Mouse (Mus musculus): ENCODE results near the gene Polg2. TPM values are rescaled to one million over a fixed set of nuclear protein-coding genes. Genes with fewer than 3 reads are reported as not detected.
"Not testable (repeated sequence)": the region's sequence is repeated elsewhere in the genome, so short reads cannot be mapped to it uniquely, and the experiment has no call there.

The Polg2 gene
- polyA plus RNA-seq, 1 experiment from 2014 or later: 9.3 TPM

DNA sequence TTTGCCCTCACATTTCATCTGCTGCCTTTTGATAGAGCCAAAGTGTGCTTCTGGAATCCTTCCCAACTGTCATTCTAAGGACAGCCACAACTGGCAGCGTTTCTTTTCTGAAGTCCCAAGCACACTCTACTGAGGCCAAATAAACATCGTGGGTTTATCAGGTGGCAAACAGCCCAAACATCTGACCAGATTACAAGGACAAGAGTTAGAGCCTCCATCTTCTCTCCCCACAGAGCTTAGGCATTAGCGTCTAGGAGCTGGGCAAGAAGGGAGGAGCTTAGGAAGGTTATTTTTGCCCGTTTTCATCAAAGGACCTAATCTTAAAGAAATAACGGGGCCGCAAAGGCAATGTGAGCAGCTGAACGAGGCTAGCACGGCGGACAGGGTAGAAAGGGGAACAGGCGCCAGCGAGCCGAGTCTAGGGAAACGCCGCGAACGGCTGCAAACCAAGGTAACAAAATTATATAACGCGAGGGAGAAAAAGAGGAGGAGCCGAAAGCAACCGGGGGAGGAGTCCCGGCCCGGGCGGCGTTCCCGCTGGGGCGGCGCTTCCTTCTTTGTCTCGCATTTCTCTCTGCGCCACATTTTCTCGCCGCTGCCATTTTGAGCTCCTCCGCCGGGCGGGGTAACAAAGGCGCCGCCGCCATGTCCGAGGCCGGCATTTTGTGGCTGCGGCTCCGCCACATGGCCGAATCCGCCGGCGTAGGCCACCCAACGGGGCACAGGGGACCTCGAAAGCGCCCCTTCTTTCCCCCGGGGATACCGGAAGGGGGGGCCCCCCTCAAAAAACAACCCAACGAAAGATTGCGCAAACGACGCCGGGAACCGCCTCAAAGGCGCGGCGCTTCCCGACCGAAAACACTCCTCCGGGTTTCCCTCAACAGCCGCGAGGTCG lies 8.0 kb upstream of the Polg2 start:
- H3K9me3 ChIP-seq (replicated peaks; ENCODE audit: control insufficient read depth, low read length): no peaks in the 10 kb centered on the region
- WGBS (ENCODE audit: insufficient replicate concordance): under 1% methylated on average over 63 of the region's 65 CpGs
- no peaks in the 10 kb centered on the region for H3K27me3 ChIP-seq (ENCODE audit: control insufficient read depth, insufficient read depth, low read length)
- peaks cover 8% of the 10 kb centered on the region; the same call in 1 of the 2 replicates for H3K4me1 ChIP-seq (ENCODE audit: control insufficient read depth, insufficient read depth, low read length)
- H3K4me2 ChIP-seq: peak overlapping the region; percentile 70
- H3K9ac ChIP-seq (ENCODE audit: low read depth, low read length): peak overlapping the region; percentile 98
- ATAC-seq (replicated peaks; ENCODE audit: insufficient number of reproducible peaks, low FRiP score, low TSS enrichment): 0 out of 2 replicates have a peak, but pooled peaks have one; percentile 17
- peak overlapping the region; percentile 93 for H3K4me3 ChIP-seq (ENCODE audit: low read depth, low read length)
- H3K27ac ChIP-seq (ENCODE audit: low read depth, low read length): peak overlapping the region; percentile 97
- peaks cover 27% of the 10 kb centered on the region for H3K36me3 ChIP-seq (ENCODE audit: control insufficient read depth, insufficient read depth, low read length)

DNA sequence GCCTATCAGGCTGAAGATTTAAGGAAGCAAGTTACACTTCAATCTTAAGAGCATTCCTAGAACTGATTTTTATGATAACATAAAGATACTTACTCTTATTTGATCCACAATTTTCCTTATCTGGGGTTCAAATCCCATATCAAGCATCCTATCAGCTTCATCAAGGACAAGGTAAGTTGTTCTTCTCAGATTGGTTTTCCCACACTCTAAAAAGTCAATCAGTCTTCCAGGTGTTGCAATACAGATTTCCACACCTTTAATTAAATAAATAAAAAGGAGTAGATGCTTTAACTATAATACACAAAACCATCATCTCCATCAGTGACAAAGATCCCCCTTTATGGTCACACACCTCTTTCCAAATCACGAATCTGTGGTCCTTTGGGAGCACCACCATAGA lies 5.7 kb upstream of the Polg2 start:
- WGBS (ENCODE audit: insufficient replicate concordance): 77% methylated on average over 1 of the region's 1 CpGs
- no peak overlapping the region for H3K4me2 ChIP-seq
- H3K27me3 ChIP-seq (ENCODE audit: control insufficient read depth, insufficient read depth, low read length): no peaks in the 10 kb centered on the region
- H3K9me3 ChIP-seq (replicated peaks; ENCODE audit: control insufficient read depth, low read length): no peaks in the 10 kb centered on the region
- peaks cover 34% of the 10 kb centered on the region for H3K36me3 ChIP-seq (ENCODE audit: control insufficient read depth, insufficient read depth, low read length)
- ATAC-seq (replicated peaks; ENCODE audit: insufficient number of reproducible peaks, low FRiP score, low TSS enrichment): no peak
- H3K27ac ChIP-seq (ENCODE audit: low read depth, low read length): no peak overlapping the region
- H3K4me1 ChIP-seq (ENCODE audit: control insufficient read depth, insufficient read depth, low read length): 0 out of 2 replicates have a peak, but pooled peaks cover 3% of the 10 kb centered on the region
- H3K4me3 ChIP-seq (ENCODE audit: low read depth, low read length): no peak overlapping the region
- no peak overlapping the region for H3K9ac ChIP-seq (ENCODE audit: low read depth, low read length)

DNA sequence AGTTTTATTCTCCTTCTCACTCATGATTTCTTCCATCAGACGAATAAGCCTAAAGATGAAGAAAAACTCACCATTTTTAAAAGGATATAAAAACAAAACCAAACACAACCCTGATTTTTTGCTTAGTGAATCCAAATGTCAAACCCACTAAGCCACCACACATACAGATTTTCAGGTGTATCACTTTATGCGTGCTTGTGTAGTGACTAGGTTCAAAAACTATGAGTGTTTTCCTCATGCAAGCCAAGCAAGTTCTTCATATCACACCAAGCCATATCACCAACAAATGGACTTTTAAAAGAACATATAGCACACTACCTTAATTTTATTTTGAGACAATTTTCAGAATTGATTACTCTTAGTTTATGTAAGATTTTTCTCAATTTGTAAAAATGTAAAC lies 5.1 kb upstream of the Polg2 start:
- H3K36me3 ChIP-seq (ENCODE audit: control insufficient read depth, insufficient read depth, low read length): peaks cover 34% of the 10 kb centered on the region
- H3K27ac ChIP-seq (ENCODE audit: low read depth, low read length): no peak overlapping the region
- no peak overlapping the region for H3K4me2 ChIP-seq
- H3K27me3 ChIP-seq (ENCODE audit: control insufficient read depth, insufficient read depth, low read length): no peaks in the 10 kb centered on the region
- H3K4me1 ChIP-seq (ENCODE audit: control insufficient read depth, insufficient read depth, low read length): 0 out of 2 replicates have a peak, but pooled peaks cover 3% of the 10 kb centered on the region
- no peak for ATAC-seq (replicated peaks; ENCODE audit: insufficient number of reproducible peaks, low FRiP score, low TSS enrichment)
- no peak overlapping the region for H3K9ac ChIP-seq (ENCODE audit: low read depth, low read length)
- no peak overlapping the region for H3K4me3 ChIP-seq (ENCODE audit: low read depth, low read length)
- H3K9me3 ChIP-seq (replicated peaks; ENCODE audit: control insufficient read depth, low read length): no peaks in the 10 kb centered on the region
- WGBS (ENCODE audit: insufficient replicate concordance): 88% methylated on average over 2 of the region's 2 CpGs

GRCm38 (mm10) chr11:106782841-106783764 lies 3.8 kb upstream of the Polg2 start:
- H3K27ac ChIP-seq (ENCODE audit: low read depth, low read length): no peak overlapping the region
- H3K4me1 ChIP-seq (ENCODE audit: control insufficient read depth, insufficient read depth, low read length): 0 out of 2 replicates have a peak, but pooled peaks cover 3% of the 10 kb centered on the region
- H3K9me3 ChIP-seq (replicated peaks; ENCODE audit: control insufficient read depth, low read length): no peaks in the 10 kb centered on the region
- no peak overlapping the region for H3K4me2 ChIP-seq
- no peak overlapping the region for H3K4me3 ChIP-seq (ENCODE audit: low read depth, low read length)
- no peaks in the 10 kb centered on the region for H3K27me3 ChIP-seq (ENCODE audit: control insufficient read depth, insufficient read depth, low read length)
- WGBS (ENCODE audit: insufficient replicate concordance): 83% methylated on average over 9 of the region's 9 CpGs
- H3K9ac ChIP-seq (ENCODE audit: low read depth, low read length): no peak overlapping the region
- peaks cover 34% of the 10 kb centered on the region for H3K36me3 ChIP-seq (ENCODE audit: control insufficient read depth, insufficient read depth, low read length)
- ATAC-seq (replicated peaks; ENCODE audit: insufficient number of reproducible peaks, low FRiP score, low TSS enrichment): no peak

GRCm38 (mm10) chr11:106782271-106782670 lies 2.9 kb upstream of the Polg2 start:
- H3K27me3 ChIP-seq (ENCODE audit: control insufficient read depth, insufficient read depth, low read length); H3K27ac ChIP-seq (ENCODE audit: low read depth, low read length); H3K9ac ChIP-seq (ENCODE audit: low read depth, low read length); H3K4me3 ChIP-seq (ENCODE audit: low read depth, low read length); H3K4me1 ChIP-seq (ENCODE audit: control insufficient read depth, insufficient read depth, low read length); ATAC-seq (replicated peaks; ENCODE audit: insufficient number of reproducible peaks, low FRiP score, low TSS enrichment); H3K9me3 ChIP-seq (replicated peaks; ENCODE audit: control insufficient read depth, low read length); H3K4me2 ChIP-seq: not testable (repeated sequence)
- H3K36me3 ChIP-seq (ENCODE audit: control insufficient read depth, insufficient read depth, low read length): peaks cover 34% of the 10 kb centered on the region
- WGBS (ENCODE audit: insufficient replicate concordance): 86% methylated on average over 7 of the region's 7 CpGs

DNA sequence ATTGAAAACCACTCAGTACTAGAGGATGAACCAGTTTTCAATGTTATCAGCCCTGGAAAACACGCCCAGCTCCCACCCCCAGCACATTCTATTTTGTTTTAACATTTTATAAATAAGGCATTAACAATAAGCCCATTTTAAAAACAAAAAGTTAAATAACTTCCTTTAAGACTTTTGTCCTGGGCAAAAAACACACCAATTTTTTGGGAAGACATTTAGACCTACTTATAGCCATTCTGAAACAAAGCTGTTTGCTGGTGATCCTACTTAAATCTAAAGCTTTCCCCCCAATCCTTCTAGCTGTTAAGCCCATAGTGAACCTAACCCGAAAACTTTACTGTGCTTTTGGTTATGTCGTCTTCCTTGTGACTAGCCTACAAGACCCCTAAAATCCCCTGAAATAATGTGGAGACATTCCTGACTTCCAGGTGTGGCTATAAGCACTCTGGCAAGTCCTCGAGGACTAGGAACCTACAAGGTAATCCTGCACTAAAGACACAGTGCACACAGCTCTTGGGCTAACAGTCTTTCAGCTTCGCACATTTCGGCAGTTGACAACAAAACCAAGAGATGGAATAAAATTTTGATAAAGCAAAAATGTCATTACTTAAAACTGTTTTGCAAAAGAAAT lies 1.4 kb upstream of the Polg2 start:
- no peaks in the 10 kb centered on the region for H3K9me3 ChIP-seq (replicated peaks; ENCODE audit: control insufficient read depth, low read length)
- no peak overlapping the region; the same call in 1 of the 2 replicates for H3K27ac ChIP-seq (ENCODE audit: low read depth, low read length)
- H3K27me3 ChIP-seq (ENCODE audit: control insufficient read depth, insufficient read depth, low read length): no peaks in the 10 kb centered on the region
- no peak for ATAC-seq (replicated peaks; ENCODE audit: insufficient number of reproducible peaks, low FRiP score, low TSS enrichment)
- 80% methylated on average over 6 of the region's 6 CpGs for WGBS (ENCODE audit: insufficient replicate concordance)
- H3K4me2 ChIP-seq: 0 out of 2 replicates have a peak overlapping the region, but pooled peaks have one; percentile 1
- H3K36me3 ChIP-seq (ENCODE audit: control insufficient read depth, insufficient read depth, low read length): peaks cover 30% of the 10 kb centered on the region
- no peak overlapping the region for H3K9ac ChIP-seq (ENCODE audit: low read depth, low read length)
- H3K4me1 ChIP-seq (ENCODE audit: control insufficient read depth, insufficient read depth, low read length): 0 out of 2 replicates have a peak, but pooled peaks cover 3% of the 10 kb centered on the region
- H3K4me3 ChIP-seq (ENCODE audit: low read depth, low read length): no peak overlapping the region; the same call in 1 of the 2 replicates

DNA sequence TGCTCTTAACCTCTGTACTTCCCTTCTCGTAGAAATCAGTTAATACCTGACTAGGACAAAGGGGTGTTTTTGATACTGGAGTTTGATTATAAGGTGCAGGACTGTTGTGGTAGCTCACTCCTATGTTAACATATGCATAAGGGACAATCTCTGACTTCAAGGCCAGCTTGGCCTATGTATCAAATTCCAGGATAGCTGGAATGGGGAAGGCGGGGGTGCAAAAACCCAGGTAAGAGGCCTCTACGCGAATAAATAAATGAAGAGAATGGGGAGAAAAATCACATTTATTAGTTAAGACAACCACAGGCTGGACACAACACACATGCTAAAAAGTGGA lies 720 bp upstream of the Polg2 start:
- 65% methylated on average over 4 of the region's 4 CpGs for WGBS (ENCODE audit: insufficient replicate concordance)
- H3K27ac ChIP-seq (ENCODE audit: low read depth, low read length): peak overlapping the region; percentile 97
- H3K4me3 ChIP-seq (ENCODE audit: low read depth, low read length): peak overlapping the region; percentile 78; the same call in 1 of the 2 replicates

More for the DNA sequence above, 720 bp upstream of the Polg2 start:
- no peaks in the 10 kb centered on the region for H3K9me3 ChIP-seq (replicated peaks; ENCODE audit: control insufficient read depth, low read length)
- H3K4me1 ChIP-seq (ENCODE audit: control insufficient read depth, insufficient read depth, low read length): 0 out of 2 replicates have a peak, but pooled peaks cover 3% of the 10 kb centered on the region
- H3K4me2 ChIP-seq: peak overlapping the region; percentile 91
- ATAC-seq (replicated peaks; ENCODE audit: insufficient number of reproducible peaks, low FRiP score, low TSS enrichment): peak; percentile 17; the same call in 1 of the 2 replicates
- peaks cover 30% of the 10 kb centered on the region for H3K36me3 ChIP-seq (ENCODE audit: control insufficient read depth, insufficient read depth, low read length)
- no peaks in the 10 kb centered on the region for H3K27me3 ChIP-seq (ENCODE audit: control insufficient read depth, insufficient read depth, low read length)
- H3K9ac ChIP-seq (ENCODE audit: low read depth, low read length): peak overlapping the region; percentile 50; the same call in 1 of the 2 replicates
